Mouse (Mus musculus): ENCODE results near the gene Emb.

Emb gene

GRCm38 (mm10) chr13:117311446-117312225 is 103.3 kb downstream of the Emb start:
- DNase-seq (ENCODE audit: extremely low read depth, insufficient read length, low spot score), result peak; percentile 17
